Mouse (Mus musculus): ENCODE results near the gene Jund.

GRCm38 (mm10) chr8:70659604-70660272 lies 39.0 kb upstream of the Jund start:
- peak; percentile 41; the same call in 1 of the 2 replicates for TF ChIP-seq POLR2A (IDR thresholded peaks at IDR 0.05; ENCODE audit: low read depth, low read length)
- TF ChIP-seq CTCF (conservative IDR thresholded peaks at IDR 0.05 in 1 of 2, IDR thresholded peaks at IDR 0.05 in 1 of 2; ENCODE audit: low read depth in 2 of 2, low read length in 2 of 2), result no peak
- TF ChIP-seq ZMIZ1 (IDR thresholded peaks at IDR 0.05; ENCODE audit: low read depth, low read length), result no peak
- TF ChIP-seq ZNF384 (IDR thresholded peaks at IDR 0.05; ENCODE audit: low read depth, low read length), result no peak
- TF ChIP-seq USF1 (IDR thresholded peaks at IDR 0.05; ENCODE audit: low read depth, low read length), result no peak
- peak; percentile 66 for TF ChIP-seq ETS1 (conservative IDR thresholded peaks at IDR 0.05; ENCODE audit: low read depth, low read length)
- TF ChIP-seq UBTF (IDR thresholded peaks at IDR 0.05; ENCODE audit: low read depth, low read length), result no peak

Data from CH12.LX (cell line).